13 mouse cellular contexts compared by ENCODE assay signal in genomic region chr3:37557741-37558479, GRCm38 (mm10).
DNase-seq lines count a peak whose midpoint lies in the region; ATAC-seq lines count a peak whose summit lies in the region.
"Had no signal": no experiment of that assay in that cellular context is flagged by ENCODE, and none has a peak within 500 bp of the region (broad histone marks: within the 10 kb centered on the region; RNA-seq: fewer than 3 reads in every experiment).

No protein-coding gene starts in this region.

- H3K9ac ChIP-seq in heart, embryonic 13.5 days, result no peak overlapping the region
- no peak overlapping the region for H3K9ac ChIP-seq in stomach, embryonic 16.5 days (ENCODE audit: low read length)
- H3K9ac ChIP-seq: limb, embryonic 15.5 days had no signal

- WGBS in heart, embryonic 13.5 days, result 32% methylated on average over 4 of the region's 4 CpGs
- 73% methylated on average over 4 of the region's 4 CpGs for WGBS in stomach, embryonic 16.5 days

- no peak overlapping the region for H3K4me3 ChIP-seq in heart, embryonic 13.5 days
- peak overlapping the region; percentile 73 for H3K4me3 ChIP-seq in megakaryocyte, embryonic 14.5 days (replicated peaks)
- no peak overlapping the region for H3K4me3 ChIP-seq in stomach, embryonic 16.5 days (replicated peaks; ENCODE audit: low read length)
- H3K4me3 ChIP-seq: limb, embryonic 15.5 days had no signal

- H3K27me3 ChIP-seq in heart, embryonic 13.5 days (replicated peaks), result no peaks in the 10 kb centered on the region
- no peaks in the 10 kb centered on the region for H3K27me3 ChIP-seq in megakaryocyte, embryonic 14.5 days (replicated peaks)
- no peaks in the 10 kb centered on the region for H3K27me3 ChIP-seq in stomach, embryonic 16.5 days (ENCODE audit: control insufficient read depth, insufficient read depth, low read length)
- H3K27me3 ChIP-seq: limb, embryonic 15.5 days had no signal

- no peaks in the 10 kb centered on the region for H3K36me3 ChIP-seq in heart, embryonic 13.5 days
- H3K36me3 ChIP-seq in megakaryocyte, embryonic 14.5 days (replicated peaks; ENCODE audit: low read length), result peaks cover 4% of the 10 kb centered on the region
- H3K36me3 ChIP-seq in stomach, embryonic 16.5 days (ENCODE audit: control insufficient read depth, insufficient read depth, low read length), result no peaks in the 10 kb centered on the region
- H3K36me3 ChIP-seq: limb, embryonic 15.5 days had no signal

- no peak for ATAC-seq in heart, embryonic 13.5 days (ENCODE audit: extremely low read depth, insufficient number of reproducible peaks, low FRiP score, low TSS enrichment)
- ATAC-seq in megakaryocyte, adult 5-6 weeks (ENCODE audit: poor library complexity, severe bottlenecking), result no peak
- ATAC-seq in stomach, embryonic 16.5 days (ENCODE audit: insufficient read depth, low FRiP score), result peak; percentile 83

- H3K27ac ChIP-seq in heart, embryonic 13.5 days (replicated peaks), result peak overlapping the region; percentile 79
- H3K27ac ChIP-seq in stomach, embryonic 16.5 days (ENCODE audit: low read length), result peak overlapping the region; percentile 42

- H3K4me2 ChIP-seq in heart, embryonic 13.5 days, result no peak overlapping the region
- H3K4me2 ChIP-seq in stomach, embryonic 16.5 days (ENCODE audit: low read depth, low read length), result no peak overlapping the region
- H3K4me2 ChIP-seq: limb, embryonic 15.5 days had no signal

- no peaks in the 10 kb centered on the region for H3K9me3 ChIP-seq in heart, embryonic 13.5 days
- H3K9me3 ChIP-seq in megakaryocyte, embryonic 14.5 days, result no peaks in the 10 kb centered on the region
- no peaks in the 10 kb centered on the region for H3K9me3 ChIP-seq in stomach, embryonic 16.5 days (replicated peaks; ENCODE audit: control insufficient read depth, low read length)
- H3K9me3 ChIP-seq: limb, embryonic 15.5 days had no signal

- DNase-seq in heart, postnatal 14 days, result no peak
- peak; percentile 61 for DNase-seq in liver
- DNase-seq in cerebellum, adult 9-11 months, result no peak
- DNase-seq in lung, postnatal 14 days, result no peak
- DNase-seq: cerebellum, postnatal 36 days; kidney, postnatal 10 days; layer of hippocampus, postnatal 36 days; thymus, postnatal 14 days had no signal

- H3K4me1 ChIP-seq in heart, embryonic 13.5 days, result peaks cover 37% of the 10 kb centered on the region
- peaks cover 83% of the 10 kb centered on the region for H3K4me1 ChIP-seq in megakaryocyte, embryonic 14.5 days
- H3K4me1 ChIP-seq in stomach, embryonic 16.5 days (ENCODE audit: control insufficient read depth, insufficient read depth, low read length), result peaks cover 19% of the 10 kb centered on the region

- intact Hi-C loops in heart, postnatal 14 days (cut with DNase I), result no loop called here
